Mouse (Mus musculus) embryonic fibroblast, embryonic 13.5 days (primary cell): Measurements from ENCODE around the gene Celsr3.

Experiments
- CTCF ChIP-seq: IDR thresholded peaks from 2 replicates; pipeline ENCODE4 v1.5.1; 2011; ENCODE audit warnings: mild to moderate bottlenecking, control low read depth, low read length, moderate library complexity, borderline replicate concordance; ENCODE audit not compliant: insufficient read depth
- POLR2A ChIP-seq: IDR thresholded peaks from 2 replicates; pipeline ENCODE4 v1.6.1; 2011; ENCODE audit warnings: low read depth, mild to moderate bottlenecking, control low read depth, low read length, moderate library complexity

- no peak for TF ChIP-seq CTCF
- no peak for TF ChIP-seq POLR2A
These were observed 1.9 kb upstream of the Celsr3 start for GRCm38 (mm10) chr9:108824144-108824685.
